Mouse (Mus musculus): ENCODE data around the gene Nbea. TPM values are rescaled to one million over a fixed set of nuclear protein-coding genes. Genes with fewer than 3 reads are reported as not detected.

Gene Nbea
- total RNA-seq, 1 experiment from 2014 or later = 0.23 TPM

DNA sequence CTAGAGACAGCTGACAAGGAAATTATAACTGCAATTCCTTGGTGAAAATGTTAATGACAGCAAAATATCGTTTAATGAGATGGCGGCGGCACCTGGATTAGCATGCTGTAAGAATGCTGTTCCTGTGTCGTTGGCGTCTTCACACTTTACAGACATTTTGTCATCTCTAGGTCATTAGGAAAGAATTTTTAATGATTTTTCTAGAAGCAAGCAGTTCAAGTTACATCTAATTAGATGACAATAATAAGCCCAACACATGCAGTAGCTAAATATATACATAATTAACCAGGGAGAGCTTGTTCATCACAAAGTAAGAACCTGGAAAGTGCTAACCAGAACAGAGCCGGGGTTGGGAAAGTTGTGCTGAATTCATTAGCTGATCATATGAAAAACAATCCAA, 469.2 kb downstream of the Nbea start:
- no peak for ATAC-seq (ENCODE audit: extremely low read depth, insufficient number of reproducible peaks, low FRiP score, poor library complexity, severe bottlenecking)

DNA sequence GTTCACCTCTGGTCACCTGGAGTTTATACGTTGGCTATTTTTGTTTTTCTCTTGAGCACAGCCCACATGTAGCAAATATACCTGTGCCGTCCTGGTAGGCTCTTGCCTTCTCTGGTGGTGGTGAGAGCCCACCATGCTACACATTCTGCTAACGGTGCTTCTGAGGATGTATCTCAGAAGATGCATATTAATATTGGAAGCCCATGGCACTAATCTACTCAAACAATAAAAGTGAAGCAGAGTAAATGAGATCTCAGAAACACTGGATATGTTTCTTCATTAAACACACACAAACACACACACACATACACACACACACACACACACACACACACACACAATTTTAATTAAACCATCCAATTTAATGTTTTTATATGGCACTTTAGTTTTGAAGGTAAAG, 469.6 kb downstream of the Nbea start:
- ATAC-seq (ENCODE audit: extremely low read depth, insufficient number of reproducible peaks, low FRiP score, poor library complexity, severe bottlenecking) = no peak

DNA sequence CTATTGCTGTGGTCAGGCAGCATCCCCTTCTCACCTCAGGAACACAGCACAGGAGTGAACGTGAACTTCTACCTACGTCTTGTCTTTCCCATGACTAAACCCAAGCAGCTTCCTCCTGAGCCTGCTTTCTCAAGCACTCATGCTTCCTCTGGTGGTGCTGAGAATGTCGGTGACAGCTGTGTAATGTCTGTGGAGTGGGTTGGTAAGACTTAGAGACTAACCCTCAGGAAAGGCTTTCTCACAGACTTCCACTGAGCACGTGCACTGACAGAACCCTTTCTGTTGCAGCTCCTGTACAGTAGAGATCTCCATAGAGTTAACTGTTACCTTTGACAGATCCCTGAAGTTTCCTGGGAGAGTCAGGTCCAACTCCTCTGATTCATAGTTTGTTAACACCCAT, 473.2 kb downstream of the Nbea start:
- ATAC-seq (ENCODE audit: extremely low read depth, insufficient number of reproducible peaks, low FRiP score, poor library complexity, severe bottlenecking) = no peak

DNA sequence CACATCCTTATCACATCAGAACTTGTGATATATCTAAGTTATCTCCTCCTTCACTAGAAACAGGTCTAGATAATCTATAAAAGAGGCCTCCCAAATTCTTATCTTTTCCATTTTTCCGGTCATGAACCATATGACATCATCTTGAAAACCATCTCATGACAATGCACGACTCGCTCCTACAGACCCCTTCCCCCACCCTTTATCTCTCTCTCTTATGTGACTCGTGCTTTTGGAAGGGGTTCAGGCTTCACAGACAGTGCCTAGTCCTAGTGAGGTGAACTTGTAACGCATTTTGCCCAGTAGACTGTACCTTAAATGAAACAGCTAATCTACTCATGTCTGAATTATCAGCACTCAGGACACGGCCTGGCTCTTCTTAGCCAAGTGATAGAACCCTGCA, 481.9 kb downstream of the Nbea start:
- ATAC-seq (ENCODE audit: extremely low read depth, insufficient number of reproducible peaks, low FRiP score, poor library complexity, severe bottlenecking) = no peak

DNA sequence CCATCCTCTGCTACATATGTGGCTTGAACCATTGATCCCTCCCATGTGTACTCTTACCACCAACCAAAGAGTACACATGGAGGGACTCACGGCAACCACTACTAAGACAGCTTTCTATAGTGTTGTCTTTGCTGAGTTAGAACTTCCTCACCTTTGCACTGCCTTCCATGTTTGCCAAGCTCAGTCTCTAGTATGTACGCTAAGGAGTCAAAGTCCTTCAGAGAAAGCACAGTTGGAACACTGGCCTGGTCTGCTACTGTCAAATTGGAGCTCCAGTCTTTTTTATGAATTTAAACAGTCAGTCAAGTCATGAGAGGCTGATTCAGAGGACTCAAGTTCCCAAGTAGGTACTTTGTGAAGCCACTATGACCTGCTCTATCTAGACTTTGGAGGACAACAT, 486.3 kb downstream of the Nbea start:
- no peak for ATAC-seq (ENCODE audit: extremely low read depth, insufficient number of reproducible peaks, low FRiP score, poor library complexity, severe bottlenecking)

DNA sequence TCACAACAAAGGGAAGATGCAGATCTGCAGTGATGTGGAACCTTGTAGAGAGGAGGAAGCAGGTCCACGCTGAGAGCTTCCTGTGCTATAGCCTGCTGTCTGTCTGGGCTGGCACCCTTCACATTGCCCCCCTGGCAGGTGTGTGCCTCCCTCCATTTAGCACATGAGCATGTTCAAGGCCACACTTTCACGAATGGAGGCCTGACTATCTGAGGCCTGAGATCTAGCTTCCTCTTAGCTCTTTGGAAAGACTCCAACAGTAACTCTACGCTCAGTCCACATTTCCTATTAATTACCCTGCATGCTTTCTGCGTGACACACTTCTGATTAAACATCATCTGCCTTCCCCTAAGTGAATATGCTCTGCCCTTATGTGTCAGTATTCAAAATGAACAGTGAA, 490.4 kb downstream of the Nbea start:
- ATAC-seq (ENCODE audit: extremely low read depth, insufficient number of reproducible peaks, low FRiP score, poor library complexity, severe bottlenecking) = no peak

DNA sequence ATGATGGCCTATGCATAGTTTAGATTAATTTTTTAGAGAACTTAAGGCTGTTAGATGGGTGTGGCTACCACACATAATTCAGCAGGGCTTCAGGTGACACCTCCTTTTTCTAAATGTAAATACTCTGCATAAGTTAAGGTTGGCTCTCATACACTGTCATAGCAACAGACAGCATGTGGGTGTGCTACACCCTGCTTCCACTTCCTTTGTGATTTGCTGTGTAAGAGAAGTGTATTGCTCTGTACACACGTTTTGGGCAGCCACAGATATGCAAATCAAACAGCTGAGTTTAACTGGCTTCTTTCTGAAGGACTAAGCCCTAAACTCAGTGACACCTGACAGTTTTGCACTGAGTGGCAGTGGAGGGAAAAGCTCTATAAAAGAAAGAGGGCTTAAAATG, 495.4 kb downstream of the Nbea start:
- ATAC-seq (ENCODE audit: extremely low read depth, insufficient number of reproducible peaks, low FRiP score, poor library complexity, severe bottlenecking) = no peak

DNA sequence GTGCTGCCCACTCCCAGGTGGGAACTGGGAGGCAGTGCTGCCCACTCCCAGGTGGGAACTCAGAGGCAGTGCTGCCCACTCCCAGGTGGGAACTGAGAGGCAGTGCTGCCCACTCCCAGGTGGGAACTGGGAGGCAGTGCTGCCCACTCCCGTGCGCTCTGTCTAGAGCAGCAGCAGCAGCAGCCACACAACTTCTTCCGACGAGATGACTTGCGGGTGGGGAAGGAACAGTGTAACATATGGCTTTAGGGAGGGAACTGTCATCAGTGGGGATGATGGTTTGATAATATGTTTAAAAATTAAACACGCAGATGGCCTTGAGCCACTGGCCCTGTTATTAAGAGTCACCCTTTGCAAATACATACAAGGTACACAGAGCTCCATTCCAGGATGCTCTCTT, 496.5 kb downstream of the Nbea start:
- ATAC-seq (ENCODE audit: extremely low read depth, insufficient number of reproducible peaks, low FRiP score, poor library complexity, severe bottlenecking) = no peak

DNA sequence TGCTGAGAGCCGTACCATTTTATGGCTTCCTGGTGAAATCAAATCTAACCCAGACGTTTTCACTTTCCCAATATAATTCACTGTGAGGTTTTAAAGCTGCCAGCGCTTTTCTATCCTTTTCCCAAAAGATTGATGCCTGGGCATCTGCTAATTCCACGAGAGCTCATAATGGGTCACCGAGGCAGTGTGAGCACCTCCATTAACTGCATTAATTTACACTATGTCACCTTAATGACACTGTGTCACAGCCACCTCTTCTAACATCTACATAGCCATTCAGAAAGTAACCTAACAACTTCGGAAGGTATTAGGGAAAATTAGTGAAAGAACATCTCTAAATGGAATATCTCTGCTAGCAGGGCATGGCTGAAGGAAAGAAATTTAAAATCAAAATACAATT, 497.9 kb downstream of the Nbea start:
- ATAC-seq (ENCODE audit: extremely low read depth, insufficient number of reproducible peaks, low FRiP score, poor library complexity, severe bottlenecking) = no peak

DNA sequence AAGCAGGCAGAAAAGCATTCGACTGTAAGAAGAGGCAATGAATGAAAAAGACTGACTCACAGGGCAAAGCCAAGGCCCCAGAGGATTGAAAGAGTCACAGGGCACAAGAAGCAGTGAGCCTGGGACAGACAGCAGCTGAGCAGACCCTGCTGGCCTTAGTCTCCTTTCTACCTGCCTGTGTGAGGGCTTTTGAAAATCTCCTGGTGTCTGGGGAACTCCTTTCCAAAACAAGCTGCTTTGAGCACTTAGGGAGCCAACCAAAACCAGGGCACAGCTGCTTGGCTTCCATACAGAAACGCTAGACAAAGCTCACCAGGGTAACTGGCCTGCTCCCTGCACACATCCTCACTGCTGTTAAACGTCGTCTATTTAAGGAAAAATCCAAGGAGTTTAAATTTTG, 498.6 kb downstream of the Nbea start:
- ATAC-seq (ENCODE audit: extremely low read depth, insufficient number of reproducible peaks, low FRiP score, poor library complexity, severe bottlenecking) = no peak

DNA sequence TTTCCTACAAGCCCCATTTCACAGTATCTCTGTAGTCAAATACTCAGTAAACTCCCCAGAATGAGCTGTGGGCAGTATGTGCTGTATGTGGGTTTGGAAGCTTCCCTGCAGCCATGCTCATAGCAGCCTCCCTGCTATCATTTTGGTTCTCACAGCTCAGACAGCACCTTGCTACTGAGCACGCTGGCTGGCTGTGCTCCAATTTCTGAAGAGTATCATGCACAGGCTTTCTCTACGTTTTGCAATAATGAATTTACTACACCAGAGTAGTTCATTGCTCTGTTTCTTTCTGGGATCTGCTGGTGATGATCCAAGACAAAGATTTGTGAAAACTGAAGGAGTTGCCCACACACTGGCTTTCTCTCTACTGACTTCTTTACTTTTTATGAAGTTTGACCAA, 505.8 kb downstream of the Nbea start:
- no peak for ATAC-seq (ENCODE audit: extremely low read depth, insufficient number of reproducible peaks, low FRiP score, poor library complexity, severe bottlenecking)

DNA sequence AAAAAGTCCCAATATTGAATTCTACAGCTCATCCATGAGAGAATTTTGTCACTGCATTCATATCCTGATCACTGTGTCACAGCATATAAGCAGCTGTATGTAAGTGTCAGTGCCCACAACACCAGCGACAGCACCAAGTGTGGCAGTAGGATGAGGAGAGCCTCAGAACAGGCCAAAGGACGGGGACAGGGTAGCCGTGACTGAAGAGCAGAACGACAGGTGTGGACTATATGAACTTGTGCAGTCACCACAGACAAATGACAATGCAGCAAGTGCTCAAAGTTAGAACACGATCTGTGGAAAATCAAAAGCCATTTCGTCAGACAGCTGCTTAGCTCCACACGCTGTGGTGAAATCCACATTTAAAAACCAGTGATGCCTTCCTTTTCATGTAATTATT, 509.3 kb downstream of the Nbea start:
- ATAC-seq (ENCODE audit: extremely low read depth, insufficient number of reproducible peaks, low FRiP score, poor library complexity, severe bottlenecking) = no peak

DNA sequence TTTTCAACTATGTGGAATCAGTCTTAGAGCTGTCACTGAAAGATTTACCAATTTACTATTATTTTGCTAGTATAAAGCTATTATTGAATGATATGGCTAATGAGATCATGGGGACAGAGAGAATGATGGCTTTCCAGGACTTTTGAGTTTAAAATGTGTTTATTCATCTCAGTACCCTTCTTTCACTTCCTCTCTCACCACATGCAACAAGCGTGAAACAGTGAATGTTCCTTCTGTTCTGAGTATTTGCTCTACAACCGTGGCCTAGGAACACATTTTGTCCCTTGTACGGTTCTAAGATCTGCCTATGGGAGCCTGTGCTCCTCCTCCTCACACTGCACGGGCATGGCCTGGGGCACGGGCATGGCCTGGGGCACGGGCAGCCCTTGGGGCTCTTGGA, 516.5 kb downstream of the Nbea start:
- no peak for ATAC-seq (ENCODE audit: extremely low read depth, insufficient number of reproducible peaks, low FRiP score, poor library complexity, severe bottlenecking)

DNA sequence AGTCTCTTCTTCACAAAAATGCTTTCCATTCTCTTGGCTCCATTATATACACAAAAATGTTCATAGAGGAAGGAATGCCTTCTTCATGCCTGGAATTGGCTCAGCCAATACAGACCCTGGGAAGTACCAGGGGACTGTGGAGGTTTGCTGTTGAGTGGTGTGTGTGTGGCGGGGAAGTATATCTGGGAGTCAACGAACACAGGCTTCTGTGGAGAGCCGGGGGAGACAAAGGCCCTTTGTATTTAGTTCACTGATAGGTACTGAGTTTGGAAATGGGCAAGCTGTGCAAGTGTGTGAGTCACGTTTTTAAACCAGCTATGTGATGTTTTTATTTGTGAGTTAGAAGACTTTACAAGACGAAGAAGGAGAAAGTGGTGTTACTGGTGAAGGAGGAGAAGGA, 517.6 kb downstream of the Nbea start:
- ATAC-seq (ENCODE audit: extremely low read depth, insufficient number of reproducible peaks, low FRiP score, poor library complexity, severe bottlenecking) = no peak

DNA sequence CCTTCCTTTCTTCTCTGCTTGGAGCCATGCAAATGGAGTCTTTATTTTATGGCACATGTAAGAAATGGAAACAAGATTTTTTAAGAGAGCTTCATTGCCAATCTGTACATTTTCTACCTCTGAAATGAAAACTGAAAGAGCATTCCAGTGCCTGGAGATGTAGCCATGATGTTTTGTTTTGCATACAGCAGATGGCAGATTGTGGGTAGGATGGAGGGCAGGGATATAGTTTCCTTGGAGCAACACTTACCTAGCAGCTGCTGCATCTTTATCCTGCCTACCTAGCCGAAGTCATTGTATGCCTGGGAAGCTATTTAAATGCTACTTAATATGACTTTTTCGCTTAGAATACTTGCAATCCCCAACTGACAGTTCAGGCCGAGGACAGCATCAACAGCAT, 518.8 kb downstream of the Nbea start:
- no peak for ATAC-seq (ENCODE audit: extremely low read depth, insufficient number of reproducible peaks, low FRiP score, poor library complexity, severe bottlenecking)

DNA sequence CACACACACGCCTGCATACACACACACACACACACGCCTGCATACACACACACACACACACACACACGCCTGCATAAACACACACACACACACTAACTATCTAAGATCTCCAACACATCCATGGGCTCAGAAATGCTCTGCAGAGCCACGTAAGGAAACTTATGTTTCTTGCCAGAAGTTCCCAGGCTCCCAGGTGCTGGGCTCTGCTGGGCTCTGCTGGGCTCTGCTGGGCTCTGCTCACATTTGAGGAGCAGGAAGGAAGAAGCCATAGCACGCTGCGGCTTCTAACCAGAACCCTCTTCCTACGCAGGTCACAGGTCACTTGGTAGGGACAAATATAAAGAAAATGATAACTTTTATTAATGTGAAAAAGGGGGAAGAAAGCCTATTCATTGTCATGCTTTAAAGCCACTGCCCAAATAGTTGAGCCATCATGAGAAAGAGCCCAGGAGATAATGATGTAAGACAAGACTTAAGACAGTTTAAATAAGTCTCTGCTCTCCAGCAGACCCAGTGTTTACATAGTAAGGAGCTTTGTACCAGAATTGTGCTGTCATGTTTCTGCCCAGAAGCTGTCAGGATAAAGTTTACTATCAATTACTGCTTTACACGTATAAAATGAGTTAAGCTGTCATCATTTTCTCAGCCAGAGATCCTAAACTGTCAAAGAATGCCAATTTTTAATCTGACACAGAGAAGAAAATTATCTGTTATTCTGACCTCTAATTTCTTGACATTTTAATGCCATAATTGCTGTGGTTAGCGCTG, 521.6 kb downstream of the Nbea start:
- no peak for ATAC-seq (ENCODE audit: extremely low read depth, insufficient number of reproducible peaks, low FRiP score, poor library complexity, severe bottlenecking)

DNA sequence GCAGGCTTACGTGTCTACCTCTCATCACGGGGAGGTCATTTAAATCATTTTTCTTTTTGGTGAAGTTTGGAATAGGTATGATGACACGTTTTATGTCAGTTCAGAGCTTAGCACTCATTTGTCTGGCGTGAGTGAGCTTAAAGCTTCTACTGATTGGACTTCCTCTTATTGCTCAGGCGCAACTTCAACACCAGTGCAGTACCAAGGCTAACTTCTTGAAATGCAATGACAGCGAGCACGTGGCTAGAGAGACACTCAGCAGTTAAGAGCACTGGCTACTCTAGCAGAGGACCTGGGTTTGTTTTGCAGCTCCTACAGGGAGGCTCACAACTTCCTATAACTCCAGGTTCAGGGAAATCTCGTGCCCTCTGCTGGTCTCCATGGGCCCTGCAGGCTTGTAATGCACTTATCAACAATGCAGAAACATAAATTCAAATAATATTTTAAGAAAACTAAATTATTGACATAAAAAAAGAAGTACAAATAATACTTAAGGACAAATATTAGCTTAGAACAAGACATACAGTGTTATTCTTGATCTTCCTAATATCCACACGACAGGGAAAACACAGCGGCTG, 523.2 kb downstream of the Nbea start:
- no peak for ATAC-seq (ENCODE audit: extremely low read depth, insufficient number of reproducible peaks, low FRiP score, poor library complexity, severe bottlenecking)

DNA sequence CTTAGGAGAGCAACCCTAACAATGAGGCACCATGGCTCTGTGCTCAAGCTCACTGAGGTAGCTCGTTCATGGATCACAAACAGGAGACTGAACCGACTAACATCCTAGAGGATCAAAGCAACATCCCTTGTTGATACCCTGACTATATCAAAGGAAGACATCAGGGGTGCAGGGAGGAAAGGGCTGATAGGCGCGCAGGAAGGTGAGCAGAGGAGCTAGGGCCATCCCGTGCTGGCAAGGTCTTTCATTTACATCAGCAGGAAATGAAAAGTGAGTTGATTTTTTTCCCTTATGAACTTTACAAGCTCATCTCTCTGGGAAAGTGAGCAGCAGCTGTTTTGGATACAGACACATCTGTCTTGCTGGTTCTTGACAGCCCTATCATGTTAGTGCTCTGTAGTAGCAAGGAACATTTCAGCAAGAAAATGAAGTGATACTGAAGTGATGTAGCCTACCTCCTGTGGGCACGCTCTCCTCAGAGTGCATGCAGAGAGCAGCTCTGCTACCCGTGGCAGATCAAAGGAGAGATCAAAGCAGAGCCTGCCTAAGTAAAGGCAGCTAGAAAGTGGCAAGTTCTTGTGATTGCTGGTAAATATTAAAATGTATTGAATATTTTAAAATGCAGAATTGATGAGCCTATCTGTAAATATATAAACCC, 523.8 kb downstream of the Nbea start:
- ATAC-seq (ENCODE audit: extremely low read depth, insufficient number of reproducible peaks, low FRiP score, poor library complexity, severe bottlenecking) = no peak

DNA sequence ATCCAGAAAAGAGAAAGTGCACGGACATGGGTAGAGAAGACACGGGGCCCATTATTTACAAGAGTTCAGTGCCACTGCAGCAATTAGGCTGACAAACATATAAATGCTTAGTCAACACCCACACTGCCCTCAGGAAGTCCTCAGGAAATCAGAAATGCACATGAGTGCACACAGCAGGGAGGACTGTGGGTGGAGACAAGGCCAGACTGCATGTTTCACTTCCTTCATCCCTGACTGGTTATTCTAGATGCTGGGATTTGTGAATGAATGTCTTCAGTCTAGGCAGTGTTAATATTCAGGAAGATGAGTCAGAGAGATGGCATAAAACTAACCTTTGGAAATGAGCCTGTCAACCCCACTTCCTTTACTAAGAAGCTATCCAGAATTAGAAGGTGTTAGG, 531.2 kb downstream of the Nbea start:
- ATAC-seq (ENCODE audit: extremely low read depth, insufficient number of reproducible peaks, low FRiP score, poor library complexity, severe bottlenecking) = 0 out of 2 replicates have a peak, but pooled peaks have one; percentile 13

DNA sequence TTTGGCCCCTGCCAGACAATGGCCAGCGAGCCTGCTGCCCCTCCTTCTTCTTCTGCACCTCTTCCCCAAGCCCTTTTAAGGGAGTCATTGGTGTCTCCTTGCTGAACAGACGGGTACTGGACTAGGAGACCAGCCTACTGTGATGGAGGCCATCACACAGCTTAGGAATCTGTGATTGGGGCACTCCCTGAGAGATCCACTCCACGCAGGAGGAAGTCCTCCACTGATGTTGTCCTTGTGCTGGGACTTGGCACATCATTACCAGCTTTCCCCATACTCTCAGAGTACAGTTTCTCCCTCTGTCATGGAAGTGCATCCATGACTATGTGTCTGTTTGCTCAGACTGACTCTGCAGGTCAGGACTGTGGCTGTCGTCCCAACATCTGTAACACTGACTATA, 531.6 kb downstream of the Nbea start:
- ATAC-seq (ENCODE audit: extremely low read depth, insufficient number of reproducible peaks, low FRiP score, poor library complexity, severe bottlenecking) = no peak
